Mouse (Mus musculus): Measurements from ENCODE around the gene Huwe1. TPM values are rescaled to one million over a fixed set of nuclear protein-coding genes. Genes with fewer than 3 reads are reported as not detected.

Gene Huwe1
- polyA plus RNA-seq, 1 experiment = 343 TPM

DNA sequence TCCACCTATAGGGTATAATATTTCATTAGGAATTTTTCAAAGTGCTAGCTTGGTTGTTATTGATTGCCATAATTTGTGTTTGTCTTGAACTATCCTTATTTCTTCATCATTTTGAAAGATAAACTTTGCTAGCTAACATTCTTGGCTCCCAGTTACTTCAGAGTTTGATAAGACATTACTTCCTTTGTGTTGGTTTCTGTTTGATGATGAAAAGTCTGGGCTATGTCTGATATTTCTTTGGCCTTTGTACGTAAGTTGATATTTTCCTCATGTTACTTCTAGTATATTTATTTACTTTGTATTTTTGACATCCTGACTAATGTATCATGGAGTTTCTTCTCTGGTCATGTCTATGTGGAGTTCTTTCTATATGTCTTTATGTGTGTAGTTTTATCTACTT is 28.4 kb downstream of the Huwe1 start:
- Histone ChIP-seq H3K4me3 (ENCODE audit: low read depth, low read length) (no peak overlapping the region), H3K9me3 (replicated peaks; ENCODE audit: control insufficient read depth, insufficient read depth, low read length, poor library complexity, severe bottlenecking) (no peaks in the 10 kb centered on the region), H3K9ac (ENCODE audit: low read depth, poor library complexity, severe bottlenecking) (no peak overlapping the region), H3K36me3 (ENCODE audit: control insufficient read depth, insufficient read depth, low read length, poor library complexity, severe bottlenecking) (no peaks in the 10 kb centered on the region), H3K4me1 (ENCODE audit: control insufficient read depth, insufficient read depth, low read length) (no peaks in the 10 kb centered on the region), H3K27ac (ENCODE audit: insufficient read depth, low read length) (no peak overlapping the region), H3K27me3 (ENCODE audit: control insufficient read depth, insufficient read depth, low read length, poor library complexity, severe bottlenecking) (no peaks in the 10 kb centered on the region)
- no peak for TF ChIP-seq CTCF (IDR thresholded peaks at IDR 0.05; ENCODE audit: low read depth, low read length)
- TF ChIP-seq POLR2A (IDR thresholded peaks at IDR 0.05; ENCODE audit: insufficient read depth, low read length) = no peak
- no peak for TF ChIP-seq EP300 (IDR thresholded peaks at IDR 0.05; ENCODE audit: insufficient read depth, low read depth, low read length)

DNA sequence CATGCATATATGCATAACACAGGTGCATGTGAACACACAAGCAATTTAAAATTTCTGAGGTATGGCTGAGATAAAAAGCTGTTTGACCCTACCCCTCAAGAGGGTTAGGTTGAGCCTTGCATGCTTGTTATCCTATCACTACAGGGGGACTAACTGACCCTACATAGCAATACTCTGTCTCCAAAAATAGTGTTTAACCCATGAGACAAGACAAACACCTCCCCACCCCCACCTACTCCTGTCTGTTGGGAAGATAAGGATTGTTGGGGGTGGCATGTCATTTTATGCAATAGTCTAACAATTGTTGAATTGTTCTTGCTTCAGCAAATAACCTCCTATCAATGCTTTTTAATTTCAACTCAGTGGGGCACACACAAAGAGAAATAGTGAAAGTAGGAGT is 30.7 kb downstream of the Huwe1 start:
- Histone ChIP-seq H3K27me3 (ENCODE audit: control insufficient read depth, insufficient read depth, low read length, poor library complexity, severe bottlenecking) (no peaks in the 10 kb centered on the region), H3K9ac (ENCODE audit: low read depth, poor library complexity, severe bottlenecking) (no peak overlapping the region), H3K27ac (ENCODE audit: insufficient read depth, low read length) (no peak overlapping the region), H3K36me3 (ENCODE audit: control insufficient read depth, insufficient read depth, low read length, poor library complexity, severe bottlenecking) (no peaks in the 10 kb centered on the region), H3K9me3 (replicated peaks; ENCODE audit: control insufficient read depth, insufficient read depth, low read length, poor library complexity, severe bottlenecking) (no peaks in the 10 kb centered on the region), H3K4me3 (ENCODE audit: low read depth, low read length) (no peak overlapping the region), H3K4me1 (ENCODE audit: control insufficient read depth, insufficient read depth, low read length) (no peaks in the 10 kb centered on the region)
- TF ChIP-seq POLR2A (IDR thresholded peaks at IDR 0.05; ENCODE audit: insufficient read depth, low read length) (no peak), CTCF (IDR thresholded peaks at IDR 0.05; ENCODE audit: low read depth, low read length) (no peak), EP300 (IDR thresholded peaks at IDR 0.05; ENCODE audit: insufficient read depth, low read depth, low read length) (no peak)

- no peak overlapping the region for H3K27ac ChIP-seq (ENCODE audit: insufficient read depth, low read length)
- H3K4me1 ChIP-seq (ENCODE audit: control insufficient read depth, insufficient read depth, low read length) = no peaks in the 10 kb centered on the region
- TF ChIP-seq CTCF (IDR thresholded peaks at IDR 0.05; ENCODE audit: low read depth, low read length) (no peak), EP300 (IDR thresholded peaks at IDR 0.05; ENCODE audit: insufficient read depth, low read depth, low read length) (no peak), POLR2A (IDR thresholded peaks at IDR 0.05; ENCODE audit: insufficient read depth, low read length) (no peak)
- H3K4me3 ChIP-seq (ENCODE audit: low read depth, low read length) = no peak overlapping the region
- no peaks in the 10 kb centered on the region for H3K27me3 ChIP-seq (ENCODE audit: control insufficient read depth, insufficient read depth, low read length, poor library complexity, severe bottlenecking)
- H3K36me3 ChIP-seq (ENCODE audit: control insufficient read depth, insufficient read depth, low read length, poor library complexity, severe bottlenecking) = no peaks in the 10 kb centered on the region
- H3K9me3 ChIP-seq (replicated peaks; ENCODE audit: control insufficient read depth, insufficient read depth, low read length, poor library complexity, severe bottlenecking) = no peaks in the 10 kb centered on the region
- H3K9ac ChIP-seq (ENCODE audit: low read depth, poor library complexity, severe bottlenecking) = no peak overlapping the region
These were observed 32.4 kb downstream of the Huwe1 start for GRCm38 (mm10) chrX:151832982-151833381.

DNA sequence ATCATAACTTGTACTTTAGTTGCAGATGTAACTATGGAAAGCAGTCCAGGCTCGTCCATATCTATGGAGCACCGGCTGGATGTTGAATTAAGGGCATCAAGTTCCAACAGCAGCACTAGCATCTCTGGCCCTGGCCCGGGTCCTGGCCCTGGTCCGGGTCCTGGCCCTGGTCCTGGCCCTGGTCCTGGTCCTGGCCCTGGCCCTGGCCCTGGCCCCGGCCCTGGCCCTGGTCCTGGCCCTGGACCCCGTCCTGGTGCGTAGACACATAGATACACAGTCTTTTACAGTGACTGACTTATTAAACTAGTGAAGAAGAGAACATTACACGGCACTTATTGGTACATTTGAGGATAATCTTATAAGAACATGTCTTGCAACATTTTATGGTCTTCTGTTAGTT is 58.8 kb downstream of the Huwe1 start:
- H3K27me3 ChIP-seq (ENCODE audit: control insufficient read depth, insufficient read depth, low read length, poor library complexity, severe bottlenecking) = no peaks in the 10 kb centered on the region

DNA sequence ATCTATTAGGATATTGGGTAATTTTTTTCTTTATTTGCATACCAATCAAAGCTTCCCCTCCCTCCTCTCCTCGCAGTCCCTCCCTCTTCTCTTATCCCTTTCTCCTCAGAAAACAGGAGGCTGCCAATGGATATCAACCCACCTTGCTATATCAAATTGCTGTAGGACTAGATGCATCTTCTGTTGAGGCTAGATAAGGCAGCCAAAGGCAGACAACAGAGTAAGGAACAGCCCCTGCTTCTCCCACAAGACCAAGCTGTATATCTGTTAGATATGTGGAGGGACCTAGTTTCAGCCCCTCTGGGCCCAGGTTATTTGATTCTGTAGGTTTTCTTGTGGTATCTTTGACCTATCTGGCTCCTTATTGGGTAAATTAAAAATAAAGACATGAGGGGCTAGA is 110.1 kb downstream of the Huwe1 start:
- Histone ChIP-seq H3K9ac (ENCODE audit: low read depth, poor library complexity, severe bottlenecking) (no peak overlapping the region), H3K27me3 (ENCODE audit: control insufficient read depth, insufficient read depth, low read length, poor library complexity, severe bottlenecking) (no peaks in the 10 kb centered on the region), H3K27ac (ENCODE audit: insufficient read depth, low read length) (no peak overlapping the region), H3K36me3 (ENCODE audit: control insufficient read depth, insufficient read depth, low read length, poor library complexity, severe bottlenecking) (peaks cover 51% of the 10 kb centered on the region), H3K4me3 (ENCODE audit: low read depth, low read length) (no peak overlapping the region), H3K9me3 (replicated peaks; ENCODE audit: control insufficient read depth, insufficient read depth, low read length, poor library complexity, severe bottlenecking) (no peaks in the 10 kb centered on the region), H3K4me1 (ENCODE audit: control insufficient read depth, insufficient read depth, low read length) (no peaks in the 10 kb centered on the region)
- TF ChIP-seq EP300 (IDR thresholded peaks at IDR 0.05; ENCODE audit: insufficient read depth, low read depth, low read length) (no peak), CTCF (IDR thresholded peaks at IDR 0.05; ENCODE audit: low read depth, low read length) (no peak), POLR2A (IDR thresholded peaks at IDR 0.05; ENCODE audit: insufficient read depth, low read length) (no peak)

More for the DNA sequence above, 58.8 kb downstream of the Huwe1 start:
- Histone ChIP-seq H3K4me3 (ENCODE audit: low read depth, low read length) (no peak overlapping the region), H3K36me3 (ENCODE audit: control insufficient read depth, insufficient read depth, low read length, poor library complexity, severe bottlenecking) (peaks cover 35% of the 10 kb centered on the region), H3K4me1 (ENCODE audit: control insufficient read depth, insufficient read depth, low read length) (no peaks in the 10 kb centered on the region), H3K9me3 (replicated peaks; ENCODE audit: control insufficient read depth, insufficient read depth, low read length, poor library complexity, severe bottlenecking) (no peaks in the 10 kb centered on the region), H3K27ac (ENCODE audit: insufficient read depth, low read length) (no peak overlapping the region), H3K9ac (ENCODE audit: low read depth, poor library complexity, severe bottlenecking) (no peak overlapping the region)
- TF ChIP-seq POLR2A (IDR thresholded peaks at IDR 0.05; ENCODE audit: insufficient read depth, low read length) (no peak), CTCF (IDR thresholded peaks at IDR 0.05; ENCODE audit: low read depth, low read length) (no peak), EP300 (IDR thresholded peaks at IDR 0.05; ENCODE audit: insufficient read depth, low read depth, low read length) (no peak)

- H3K4me3 ChIP-seq (ENCODE audit: low read depth, low read length) = no peak overlapping the region
- H3K4me1 ChIP-seq (ENCODE audit: control insufficient read depth, insufficient read depth, low read length) = no peaks in the 10 kb centered on the region
- H3K9ac ChIP-seq (ENCODE audit: low read depth, poor library complexity, severe bottlenecking) = no peak overlapping the region
- no peak overlapping the region for H3K27ac ChIP-seq (ENCODE audit: insufficient read depth, low read length)
- TF ChIP-seq CTCF (IDR thresholded peaks at IDR 0.05; ENCODE audit: low read depth, low read length) = no peak
- TF ChIP-seq POLR2A (IDR thresholded peaks at IDR 0.05; ENCODE audit: insufficient read depth, low read length) = no peak
- TF ChIP-seq EP300 (IDR thresholded peaks at IDR 0.05; ENCODE audit: insufficient read depth, low read depth, low read length) = no peak
- H3K9me3 ChIP-seq (replicated peaks; ENCODE audit: control insufficient read depth, insufficient read depth, low read length, poor library complexity, severe bottlenecking) = no peaks in the 10 kb centered on the region
- H3K27me3 ChIP-seq (ENCODE audit: control insufficient read depth, insufficient read depth, low read length, poor library complexity, severe bottlenecking) = no peaks in the 10 kb centered on the region
- peaks cover 49% of the 10 kb centered on the region for H3K36me3 ChIP-seq (ENCODE audit: control insufficient read depth, insufficient read depth, low read length, poor library complexity, severe bottlenecking)
These were observed 111.7 kb downstream of the Huwe1 start for GRCm38 (mm10) chrX:151912267-151912666.
